Mouse (Mus musculus) urinary bladder, postnatal 14 days (tissue): ENCODE data around the gene Nr1i2.
"Not testable (repeated sequence)": the region's sequence is repeated elsewhere in the genome, so short reads cannot be mapped to it uniquely, and the experiment has no call there.

Experiments used
- DNase-seq: peaks from one replicate; pipeline ENCODE4 v3.0.0; 2021; ENCODE audit warnings: low spot score

Nr1i2 gene

DNA sequence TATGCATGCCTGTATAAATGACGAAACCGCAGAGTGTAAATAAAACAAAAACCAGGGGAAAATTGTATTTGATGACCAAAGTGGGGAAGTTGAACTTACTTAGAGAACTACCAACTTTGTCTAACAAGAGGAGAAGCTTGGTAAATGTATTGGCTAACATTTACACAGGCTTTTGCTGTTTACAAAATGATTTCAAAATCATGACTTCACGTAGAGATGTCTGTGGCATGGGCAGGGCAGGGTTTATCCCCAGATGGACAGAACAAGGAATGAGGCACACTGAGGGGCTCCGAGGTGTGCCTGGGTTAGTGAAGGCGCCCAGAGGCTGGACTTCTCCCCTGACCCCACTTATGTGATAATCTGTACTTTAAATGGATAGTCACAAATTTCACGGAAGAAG, 7.3 kb downstream of the Nr1i2 start:
- no peak for DNase-seq

DNA sequence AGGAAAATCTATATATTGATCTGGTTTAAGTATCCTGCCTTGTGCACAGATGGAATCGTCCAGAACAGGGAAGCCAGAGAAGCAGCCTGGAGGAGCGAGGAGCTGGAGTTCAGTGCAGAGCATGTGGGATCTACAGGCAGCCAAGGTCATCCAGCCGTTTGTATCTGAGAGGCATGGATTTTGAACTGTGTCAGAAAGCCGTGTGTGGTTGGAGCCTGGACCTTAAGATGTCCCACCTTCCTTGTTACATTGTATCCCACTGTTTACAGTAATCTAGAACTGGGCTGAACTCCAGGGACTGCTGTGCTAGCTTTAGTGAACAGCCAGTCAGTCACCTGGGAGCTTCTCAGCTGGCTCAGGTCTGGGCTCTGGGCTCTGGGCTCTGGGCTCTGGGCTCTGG, 8.1 kb downstream of the Nr1i2 start:
- no peak for DNase-seq

DNA sequence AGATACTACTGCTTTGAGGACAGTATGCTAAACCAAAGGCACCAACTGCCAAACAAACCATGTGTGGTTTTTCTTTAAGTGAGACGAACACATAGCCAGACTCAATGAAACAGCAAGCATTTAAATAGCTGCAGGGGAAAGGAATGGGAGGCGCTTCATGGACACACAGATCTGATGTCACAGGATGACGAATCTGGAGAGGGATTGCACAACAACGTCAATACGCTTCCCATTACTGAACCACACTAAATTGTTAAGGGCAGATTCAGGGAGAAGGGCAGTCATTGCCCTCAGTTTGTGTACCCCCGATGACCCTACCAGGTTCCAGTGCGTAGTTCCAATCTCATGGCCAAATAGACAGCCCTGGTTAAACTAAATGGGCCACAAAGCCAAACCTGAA, 8.8 kb downstream of the Nr1i2 start:
- no peak for DNase-seq

DNA sequence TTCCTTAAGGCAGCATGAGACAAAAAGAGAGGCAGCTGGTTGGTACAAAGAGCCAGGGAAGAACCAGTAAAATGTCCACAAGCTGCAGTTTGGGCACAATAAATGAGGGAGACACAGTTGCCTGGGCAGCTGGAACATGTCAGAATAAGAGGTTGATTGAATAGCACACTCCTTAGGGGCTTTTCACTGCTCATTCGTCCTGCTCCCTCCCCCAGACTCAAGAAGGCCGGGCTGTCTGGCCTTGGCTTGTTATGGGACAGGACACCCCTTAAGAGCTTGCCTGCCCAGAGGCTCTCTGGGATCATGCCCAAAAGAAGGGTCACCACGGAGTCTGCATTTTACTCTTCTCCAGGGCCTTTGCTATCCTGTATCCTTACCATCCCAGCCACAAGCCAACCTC, 11.3 kb downstream of the Nr1i2 start:
- no peak for DNase-seq

DNA sequence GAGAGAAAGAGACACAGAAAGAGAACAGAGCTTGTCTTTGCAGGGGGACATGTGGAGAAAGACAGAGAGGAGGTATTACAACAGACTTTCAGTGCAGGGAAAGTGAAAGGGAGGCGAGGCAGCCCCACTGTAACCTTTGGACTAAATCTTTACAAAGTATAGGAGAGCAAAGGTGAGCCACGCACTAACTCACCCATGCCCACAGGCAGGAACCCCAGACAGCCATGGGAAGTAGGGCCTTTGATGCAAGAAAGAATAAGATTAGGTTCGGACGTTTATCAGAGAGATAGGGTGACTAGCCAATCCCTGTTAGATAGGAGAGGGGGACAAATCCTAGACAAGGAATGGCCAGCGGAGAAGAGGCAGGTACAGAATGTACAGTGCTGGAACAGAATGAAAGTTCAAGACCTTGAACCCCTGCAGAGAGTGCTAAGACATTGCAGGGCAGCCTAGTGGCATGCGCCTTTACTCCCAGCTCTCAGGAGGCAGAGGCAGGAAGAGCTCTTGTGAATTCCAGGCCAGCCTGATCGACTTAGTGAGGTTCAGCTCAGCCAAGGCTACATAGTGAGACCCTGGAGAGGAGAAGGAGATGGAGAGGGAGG, 12.0 kb downstream of the Nr1i2 start:
- DNase-seq: no peak

DNA sequence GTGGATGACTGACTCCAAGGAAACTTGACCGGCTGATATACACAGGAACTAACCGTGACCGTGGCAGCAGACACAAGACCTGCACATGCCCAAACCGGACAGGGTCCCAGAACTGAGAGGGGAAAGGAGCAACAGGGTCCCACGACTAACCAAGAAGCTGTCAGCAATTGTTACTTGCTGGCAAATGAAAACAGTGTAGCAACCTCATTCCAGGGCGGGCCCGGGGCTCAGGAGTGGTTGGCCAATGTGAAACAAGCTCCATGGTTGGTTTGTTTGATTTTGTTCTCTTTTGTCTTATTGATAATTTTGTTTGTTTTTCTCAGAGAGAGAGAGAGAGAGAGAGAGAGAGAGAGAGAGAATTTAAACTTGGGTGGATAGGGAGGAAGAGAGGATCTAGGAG, 13.7 kb downstream of the Nr1i2 start:
- DNase-seq: no peak

DNA sequence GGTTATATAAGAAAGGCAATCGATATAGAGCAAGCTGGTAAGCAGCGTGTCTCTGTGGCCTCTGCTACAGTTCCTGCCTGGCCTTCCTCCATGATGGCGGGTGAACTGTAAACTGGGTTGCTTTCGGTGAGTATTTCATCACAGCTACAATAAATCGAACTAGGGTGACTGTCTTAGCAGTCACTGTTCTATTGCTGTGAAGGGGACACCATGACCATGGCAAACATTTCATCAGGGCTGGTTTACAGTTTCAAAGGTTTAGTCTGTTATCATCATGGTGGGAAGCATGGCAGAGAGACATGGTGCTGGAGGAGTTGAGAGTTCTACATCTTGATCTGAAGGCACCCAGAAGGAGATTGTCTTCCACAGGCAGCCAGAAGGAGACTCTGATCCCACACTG, 14.8 kb downstream of the Nr1i2 start:
- DNase-seq: no peak

DNA sequence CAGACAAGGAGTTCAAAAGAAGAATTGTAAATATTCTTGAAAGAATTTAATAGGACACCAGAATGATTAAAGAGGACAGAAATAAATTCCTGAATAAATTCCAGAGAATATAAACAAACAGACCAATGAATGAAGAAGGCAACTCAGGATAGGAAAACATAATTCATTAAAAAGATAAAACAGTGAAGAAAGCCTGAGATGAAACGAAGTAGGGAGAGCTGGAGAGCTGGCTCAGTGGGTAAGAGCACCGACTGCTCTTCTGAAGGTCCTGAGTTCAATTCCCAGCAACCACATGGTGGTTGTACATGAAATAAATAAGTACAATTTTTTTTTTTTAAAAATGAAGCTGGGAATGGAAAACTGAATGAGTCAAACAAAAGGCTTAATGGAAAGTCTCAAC, 19.9 kb downstream of the Nr1i2 start:
- DNase-seq: no peak

DNA sequence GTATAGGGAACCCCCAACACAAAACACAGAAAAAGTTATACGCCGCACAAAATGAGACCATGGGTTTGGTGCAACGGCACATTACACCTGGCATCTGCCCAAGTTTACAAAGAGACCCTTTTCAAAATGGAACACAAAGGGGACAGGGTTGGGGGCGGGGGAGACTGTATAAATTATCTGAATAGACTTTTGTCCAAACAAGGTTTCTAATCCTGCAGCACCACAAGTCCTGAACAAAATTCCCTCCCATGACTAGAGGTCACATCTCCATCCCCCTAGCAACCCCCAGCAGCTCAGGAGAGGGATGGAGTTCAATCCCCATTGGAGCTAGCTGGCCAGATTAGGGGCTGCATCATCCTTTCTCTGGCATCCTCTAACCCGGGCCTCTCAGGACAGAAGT, 22.1 kb downstream of the Nr1i2 start:
- no peak for DNase-seq

DNA sequence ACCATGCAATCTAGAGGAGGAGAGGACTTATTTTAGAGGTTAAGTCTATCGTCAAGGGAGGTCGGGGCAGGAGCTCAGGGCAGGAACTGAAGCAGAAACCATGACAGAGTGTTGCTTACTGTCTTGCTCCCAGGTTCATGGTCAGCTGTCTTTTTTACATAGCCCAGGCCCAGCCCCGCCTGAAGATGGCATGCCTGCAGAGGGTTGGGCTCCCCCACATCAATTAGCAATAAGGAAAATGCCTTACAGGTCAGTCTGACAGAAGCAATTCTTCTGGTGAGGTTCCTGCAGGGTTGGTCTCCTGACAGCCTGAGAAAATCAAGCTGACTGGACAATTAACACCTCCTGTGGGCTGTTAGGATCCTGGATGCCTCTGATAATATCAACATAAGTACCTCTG, 23.0 kb downstream of the Nr1i2 start:
- DNase-seq: no peak

DNA sequence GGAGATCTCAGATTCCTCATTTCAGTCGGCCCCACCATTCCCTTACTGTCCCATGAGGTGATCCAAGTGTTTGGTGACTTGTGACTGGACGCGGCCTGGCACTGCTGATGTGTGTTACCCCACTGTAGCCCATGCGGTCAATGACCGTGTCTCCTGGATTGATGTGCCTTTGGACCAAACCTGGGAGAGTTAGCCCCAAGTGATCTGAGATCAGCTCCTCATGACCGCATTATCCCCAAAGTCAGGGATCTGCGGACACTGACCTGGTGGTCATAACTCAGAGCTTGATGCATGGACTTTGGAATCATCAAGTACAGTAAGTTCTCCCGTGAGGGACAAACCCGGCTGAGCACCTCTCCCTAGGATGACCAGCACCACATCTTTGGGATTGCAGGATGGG, 38.7 kb downstream of the Nr1i2 start:
- no peak for DNase-seq

DNA sequence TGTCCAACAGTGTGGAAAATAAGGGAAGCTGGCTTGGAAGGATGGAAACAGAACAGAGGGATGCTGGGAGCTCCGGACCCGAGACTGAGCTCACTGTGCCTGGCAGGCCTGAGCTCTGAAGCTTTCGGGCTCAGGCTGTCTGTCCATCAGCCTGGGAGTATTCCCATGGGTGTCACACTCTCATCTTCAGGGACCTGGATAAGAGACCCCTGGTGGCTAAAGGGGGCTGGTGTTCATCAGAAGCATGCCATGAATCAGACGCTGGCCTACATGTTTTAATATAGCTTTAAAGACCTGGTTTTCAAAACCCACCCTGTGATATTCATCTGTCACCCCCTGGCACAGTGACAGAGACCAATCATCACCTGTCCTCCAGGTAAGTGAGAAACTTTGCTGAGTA, 39.5 kb downstream of the Nr1i2 start:
- DNase-seq: no peak

DNA sequence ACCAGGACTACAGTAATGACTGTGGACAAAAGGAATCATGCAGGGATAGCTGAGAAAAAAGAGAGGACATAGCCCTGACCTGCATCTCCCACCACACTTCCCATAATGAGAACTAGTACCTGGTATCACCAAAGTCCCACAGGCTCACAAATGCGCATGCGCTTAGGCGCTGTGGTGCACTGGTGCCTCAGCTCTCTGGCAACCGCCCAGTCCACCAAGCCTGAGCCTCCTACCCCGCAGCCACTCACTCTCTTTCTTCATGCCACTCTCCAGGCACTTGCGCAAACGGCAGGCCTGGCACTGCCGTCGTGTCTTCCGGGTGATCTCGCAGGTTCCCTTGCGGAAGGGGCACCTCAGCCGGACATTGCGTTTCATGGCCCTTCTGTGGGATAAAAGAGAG, 40.6 kb downstream of the Nr1i2 start:
- no peak for DNase-seq

DNA sequence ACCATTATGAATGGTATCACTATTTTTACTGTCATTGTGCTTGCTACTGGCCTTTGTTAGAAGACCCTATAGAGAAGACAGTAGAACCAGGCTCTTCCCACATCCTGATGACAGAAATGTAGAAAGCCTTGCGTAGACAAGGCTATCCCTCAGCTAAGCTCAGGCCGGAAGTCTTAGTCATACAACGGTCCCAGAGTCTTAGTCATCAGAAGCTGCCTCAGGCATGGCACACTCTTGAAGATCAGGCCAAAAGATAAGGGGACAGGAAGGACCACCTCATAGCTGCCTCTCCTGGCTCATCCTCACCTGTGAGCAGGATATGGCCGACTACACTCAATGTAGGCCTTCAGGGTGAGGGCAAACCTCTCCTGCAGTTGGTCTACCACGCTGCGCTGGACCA, 44.2 kb downstream of the Nr1i2 start:
- no peak for DNase-seq

DNA sequence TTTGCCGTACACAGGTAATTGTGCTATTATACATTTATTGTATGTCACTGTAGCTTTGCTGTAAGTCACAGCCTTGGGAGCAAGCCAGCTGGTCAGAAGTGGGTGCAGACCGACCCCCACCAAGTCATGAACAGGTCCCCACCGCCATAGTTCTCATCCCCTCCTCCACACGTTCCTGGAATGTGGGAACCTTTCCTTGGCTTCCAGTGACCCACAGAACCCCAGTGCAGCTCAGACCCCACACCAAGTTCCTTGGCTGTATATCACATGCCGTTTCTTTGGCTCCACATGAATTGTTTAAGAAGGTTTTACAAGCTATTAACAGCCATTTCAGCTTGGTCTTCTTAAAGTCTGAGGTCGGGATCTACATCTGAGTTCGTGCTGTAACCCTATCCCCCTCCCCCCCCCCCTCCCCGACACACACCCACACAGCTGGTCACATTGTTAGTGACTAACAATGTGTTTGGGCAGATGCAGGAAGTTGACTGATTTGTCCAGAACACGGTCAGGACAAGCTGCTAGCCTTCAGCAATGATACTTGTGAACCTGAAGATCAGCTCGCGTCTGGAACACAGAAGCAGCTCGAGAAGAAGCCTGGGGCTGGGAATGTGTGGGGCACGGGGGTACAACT, 46.2 kb downstream of the Nr1i2 start:
- no peak for DNase-seq

DNA sequence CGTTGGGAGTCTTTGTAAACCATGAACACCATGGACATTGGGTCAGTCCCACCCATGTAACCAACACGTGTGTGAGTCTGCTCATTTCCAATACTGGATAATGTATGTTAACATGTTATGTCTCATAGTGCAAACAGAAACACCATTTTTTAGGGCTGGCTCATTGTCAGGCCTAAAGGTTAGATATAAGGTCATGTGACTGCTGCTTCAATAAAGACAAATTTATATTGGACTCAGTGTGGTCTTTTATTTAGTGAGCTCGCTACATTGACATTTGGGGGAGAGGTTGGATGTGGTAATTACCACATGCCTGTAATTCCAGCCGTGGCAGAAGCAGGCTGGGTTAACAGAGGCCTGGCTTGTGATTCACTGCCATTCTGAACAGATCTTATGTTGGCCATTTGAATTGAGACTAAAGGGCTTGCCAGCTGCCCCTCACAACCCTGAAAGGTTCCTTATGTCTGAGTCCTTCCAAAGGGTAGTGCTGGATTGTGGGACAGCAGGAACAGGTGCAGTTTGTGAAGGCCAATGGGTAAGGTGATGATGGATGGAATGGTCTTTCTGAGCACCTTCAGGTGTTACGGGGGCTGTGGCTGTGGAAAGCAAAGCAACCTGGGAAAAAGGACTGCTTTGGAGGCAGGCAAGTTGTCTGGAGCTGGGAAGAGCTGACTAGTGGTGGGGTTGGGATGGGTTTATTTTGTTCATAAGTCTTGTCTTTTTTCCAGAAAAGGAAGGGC, 48.6 kb downstream of the Nr1i2 start:
- no peak for DNase-seq

DNA sequence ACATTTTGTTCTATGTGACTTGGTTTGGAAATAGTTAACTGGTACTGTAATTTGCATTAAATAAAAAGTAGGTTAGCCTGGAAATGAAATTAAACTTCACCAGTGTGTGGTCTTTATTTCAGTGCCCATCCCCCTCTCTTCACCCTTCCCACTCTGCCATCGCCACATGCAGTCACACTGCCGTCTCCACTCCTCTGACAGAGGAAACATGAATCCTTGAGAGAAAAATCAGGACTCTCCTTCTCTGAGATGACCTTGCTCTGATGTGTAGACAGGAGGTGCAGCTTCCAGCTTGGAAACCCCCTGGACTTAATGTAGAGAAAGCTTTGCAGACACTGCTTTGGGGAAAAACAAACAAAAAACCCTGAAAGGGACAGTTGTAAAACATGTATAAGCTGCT, 49.2 kb downstream of the Nr1i2 start:
- DNase-seq: no peak

DNA sequence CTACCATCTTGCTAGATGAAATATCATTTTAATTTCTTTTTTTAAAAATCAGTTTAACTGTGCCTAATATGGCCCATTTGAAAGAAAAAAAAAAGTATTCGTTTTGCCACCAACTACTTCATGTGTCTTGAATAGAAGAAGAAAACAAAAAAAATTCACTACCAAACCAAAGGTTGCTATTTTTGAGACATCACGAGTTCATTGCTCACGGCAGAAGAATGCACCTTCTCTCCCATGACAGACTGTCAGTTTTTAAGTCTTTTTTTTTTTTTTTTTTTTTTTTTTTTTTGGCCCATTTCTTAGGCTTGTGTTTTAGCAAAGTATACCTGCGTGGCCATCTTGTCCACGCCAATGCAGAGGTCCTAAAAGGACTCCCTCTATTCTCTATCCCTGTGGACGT, 50.5 kb downstream of the Nr1i2 start:
- DNase-seq: no peak

DNA sequence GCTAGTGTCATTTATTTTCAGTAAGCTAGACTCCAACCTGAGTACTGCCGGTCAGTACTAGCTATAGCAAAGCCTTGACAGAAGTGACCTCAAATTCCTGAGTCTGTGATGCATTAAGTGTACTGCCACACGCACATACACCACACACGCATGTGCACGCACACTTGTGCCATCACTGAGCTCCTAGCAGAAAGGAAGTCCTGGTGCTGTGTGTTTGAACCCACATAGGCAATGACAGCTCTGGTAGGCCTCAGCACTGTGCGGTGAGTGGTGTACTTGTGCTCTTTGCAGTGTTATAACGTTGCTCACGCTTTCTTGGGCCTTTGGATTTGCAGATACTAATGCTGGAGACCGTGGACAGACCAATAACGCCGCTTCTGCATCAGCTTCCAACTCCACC, 54.5 kb downstream of the Nr1i2 start:
- DNase-seq: no peak

DNA sequence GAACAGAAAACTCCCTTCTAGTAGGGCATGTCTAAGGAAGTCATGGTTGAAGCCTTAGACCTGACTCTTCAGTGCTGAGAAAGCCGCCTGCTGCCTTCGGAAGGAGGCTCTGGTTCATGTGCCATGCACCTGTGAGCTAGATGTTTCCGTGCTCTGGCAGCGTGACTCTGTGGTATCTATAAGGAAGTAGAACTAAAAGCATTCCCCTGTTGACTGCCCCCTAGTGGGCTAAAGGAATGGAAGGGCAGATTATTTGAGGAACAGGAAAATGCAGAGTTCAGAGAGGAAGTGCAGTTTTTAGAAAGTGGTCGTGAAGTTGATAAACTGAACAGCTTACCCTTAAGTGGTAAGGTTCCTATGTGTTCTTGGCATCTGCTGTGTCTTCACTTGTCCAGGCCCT, 54.9 kb downstream of the Nr1i2 start:
- peak; percentile 45 for DNase-seq

DNA sequence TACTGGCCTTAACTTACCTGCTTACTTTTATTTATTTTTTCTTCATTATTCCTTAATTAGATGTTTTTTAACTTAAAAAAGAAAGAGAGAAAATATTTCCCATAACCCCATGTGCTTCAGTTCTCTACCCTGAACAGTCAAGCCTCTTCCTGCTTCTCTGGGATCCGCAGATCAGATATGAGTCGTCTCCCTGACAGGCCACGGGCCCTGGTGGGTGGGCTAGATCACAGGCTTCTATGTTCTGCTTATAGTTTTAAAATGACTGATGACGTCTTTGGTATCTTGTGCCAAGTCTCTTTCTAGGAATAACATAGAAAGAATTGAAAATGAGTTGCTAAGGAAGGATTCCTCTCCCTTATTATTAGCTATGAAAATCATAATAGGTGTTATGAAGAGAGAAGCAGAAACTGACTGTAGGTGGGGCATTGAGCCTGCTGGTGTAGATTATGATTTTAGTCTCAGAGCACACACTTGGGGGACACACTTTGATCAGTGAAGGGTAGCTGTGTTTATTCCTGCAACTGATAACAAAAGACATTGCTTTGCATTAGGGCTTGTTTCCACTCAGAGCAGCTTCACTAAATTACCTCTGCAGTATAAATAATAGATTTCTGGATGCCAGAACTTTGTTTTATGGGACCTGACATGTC, 57.6 kb downstream of the Nr1i2 start:
- DNase-seq: no peak

DNA sequence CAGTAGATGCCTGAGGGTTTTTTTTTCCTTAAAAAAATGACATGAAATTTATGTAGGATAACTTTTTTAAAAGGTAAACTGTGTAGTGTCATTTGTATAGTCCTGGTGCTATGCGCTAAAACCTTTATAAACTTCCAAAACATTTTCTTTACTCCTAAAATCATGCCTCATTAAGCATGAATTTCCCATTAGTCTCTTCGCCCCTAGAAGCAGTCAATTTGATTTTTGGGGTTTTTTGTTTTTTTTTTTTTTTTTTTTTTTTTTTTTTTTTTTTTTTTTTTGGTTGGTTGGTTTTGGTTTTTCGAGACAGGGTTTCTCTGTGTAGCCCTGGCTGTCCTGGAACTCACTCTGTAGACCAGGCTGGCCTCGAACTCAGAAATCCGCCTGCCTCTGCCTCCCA, 72.1 kb downstream of the Nr1i2 start:
- DNase-seq: not testable (repeated sequence)

DNA sequence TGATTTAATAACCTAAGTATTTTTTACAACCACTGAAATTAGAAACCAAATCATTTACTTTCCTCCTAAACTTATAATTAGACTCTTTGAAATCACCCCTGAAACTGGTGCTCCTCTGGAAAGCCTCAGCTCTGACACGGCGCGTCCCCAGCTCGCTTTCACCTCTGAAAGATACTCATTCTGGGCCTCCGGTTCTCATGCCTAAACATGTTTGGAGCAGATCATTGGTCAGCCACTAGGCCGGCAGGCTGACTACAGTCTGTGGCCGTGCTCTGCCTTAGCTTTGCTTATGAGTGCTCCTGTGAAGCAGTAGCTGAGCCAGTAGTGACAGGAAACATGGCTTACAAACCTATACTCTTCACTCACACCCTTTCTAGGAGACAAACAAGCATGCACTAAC, 89.4 kb downstream of the Nr1i2 start:
- DNase-seq: peak; percentile 51
